Mouse (Mus musculus) heart, embryonic 12.5 days (tissue): ENCODE results near the gene Msrb3. TPM values are rescaled to one million over a fixed set of nuclear protein-coding genes. Genes with fewer than 3 reads are reported as not detected.

Experiments used
- ATAC-seq: fragments of 200-750 bp; cut with Nextera tagmentation; 2 replicates; pipeline ENCODE4 v1.8.0; 2017; ENCODE audit warnings: moderate TSS enrichment, moderate library complexity; ENCODE audit not compliant: insufficient number of reproducible peaks, low FRiP score
- H3K27ac ChIP-seq: fragments of 300-500 bp; sonication (generic); 2 replicates; pipeline ENCODE4 v1.5.1; 2016; ENCODE audit warnings: mild to moderate bottlenecking, moderate library complexity; ENCODE audit not compliant: poor library complexity, severe bottlenecking
- H3K27me3 ChIP-seq: fragments of 300-500 bp; sonication (generic); replicated peaks from 2 replicates; pipeline ENCODE4 v1.6.1; 2016; ENCODE audit warnings: mild to moderate bottlenecking, moderate library complexity
- H3K36me3 ChIP-seq: fragments of 300-500 bp; sonication (generic); 2 replicates; pipeline ENCODE4 v1.6.1; 2016; ENCODE audit warnings: mild to moderate bottlenecking, moderate library complexity
- H3K4me1 ChIP-seq: fragments of 300-500 bp; sonication (generic); replicated peaks from 2 replicates; pipeline ENCODE4 v1.6.1; 2016; ENCODE audit warnings: mild to moderate bottlenecking
- H3K4me2 ChIP-seq: fragments of 300-500 bp; sonication (generic); 2 replicates; pipeline ENCODE4 v1.6.1; 2016; ENCODE audit warnings: mild to moderate bottlenecking, moderate library complexity
- H3K4me3 ChIP-seq: fragments of 300-500 bp; sonication (generic); 2 replicates; pipeline ENCODE4 v1.5.1; 2016; ENCODE audit warnings: mild to moderate bottlenecking
- H3K9ac ChIP-seq: fragments of 300-500 bp; sonication (generic); 2 replicates; pipeline ENCODE4 v1.6.1; 2016; ENCODE audit warnings: mild to moderate bottlenecking, moderate library complexity
- H3K9me3 ChIP-seq: fragments of 300-500 bp; sonication (generic); replicated peaks from 2 replicates; pipeline ENCODE4 v1.6.1; 2016; ENCODE audit warnings: mild to moderate bottlenecking, moderate library complexity
- WGBS: fragments of 180-500 bp; shearing (Covaris S2); methylation state at CpG from one replicate; pipeline ENCODE4 v1.1.7; 2016; 5-methylcytosine and 5-hydroxymethylcytosine counted together
- polyA plus RNA-seq: library from polyadenylated mRNA; unstranded; fragments of >200 nt; fragmentation: Nextera tagmentation; extraction: Ambion mirVana; gene quantifications from 2 replicates; pipeline ENCODE4 v1.2.1, GENCODE M21; 2016

Gene Msrb3
- polyA plus RNA-seq, 1 experiment from 2014 or later = 24.1 TPM

DNA sequence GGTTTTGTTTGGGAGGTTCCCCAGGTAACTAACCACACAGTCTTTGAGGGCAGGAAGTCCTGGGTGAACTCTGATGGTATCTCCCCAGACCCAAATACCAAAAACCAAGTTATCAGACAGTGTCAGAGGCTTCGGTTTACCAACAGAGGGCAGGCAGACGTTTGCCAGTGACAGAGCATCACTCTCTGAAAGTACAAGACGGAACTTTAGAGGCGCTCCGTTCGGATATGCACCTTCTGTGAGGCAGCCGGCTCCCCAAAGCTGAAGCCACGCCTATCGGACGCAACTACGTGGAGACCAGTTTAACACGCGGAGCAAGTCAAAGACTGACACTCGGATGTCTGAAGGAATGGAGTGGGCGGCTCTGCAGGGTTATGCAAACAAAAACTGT, 3.0 kb downstream of the Msrb3 start:
- H3K9ac ChIP-seq = peak overlapping the region; percentile 51; the same call in 1 of the 2 replicates
- H3K4me1 ChIP-seq = peaks cover 48% of the 10 kb centered on the region
- H3K4me3 ChIP-seq = peak overlapping the region; percentile 27; the same call in 1 of the 2 replicates
- H3K9me3 ChIP-seq = no peaks in the 10 kb centered on the region
- H3K4me2 ChIP-seq = peak overlapping the region; percentile 58
- H3K27me3 ChIP-seq = no peaks in the 10 kb centered on the region
- WGBS = 21% methylated on average over 15 of the region's 15 CpGs
- H3K36me3 ChIP-seq = peaks cover 25% of the 10 kb centered on the region
- ATAC-seq = no peak
- peak overlapping the region; percentile 63 for H3K27ac ChIP-seq

DNA sequence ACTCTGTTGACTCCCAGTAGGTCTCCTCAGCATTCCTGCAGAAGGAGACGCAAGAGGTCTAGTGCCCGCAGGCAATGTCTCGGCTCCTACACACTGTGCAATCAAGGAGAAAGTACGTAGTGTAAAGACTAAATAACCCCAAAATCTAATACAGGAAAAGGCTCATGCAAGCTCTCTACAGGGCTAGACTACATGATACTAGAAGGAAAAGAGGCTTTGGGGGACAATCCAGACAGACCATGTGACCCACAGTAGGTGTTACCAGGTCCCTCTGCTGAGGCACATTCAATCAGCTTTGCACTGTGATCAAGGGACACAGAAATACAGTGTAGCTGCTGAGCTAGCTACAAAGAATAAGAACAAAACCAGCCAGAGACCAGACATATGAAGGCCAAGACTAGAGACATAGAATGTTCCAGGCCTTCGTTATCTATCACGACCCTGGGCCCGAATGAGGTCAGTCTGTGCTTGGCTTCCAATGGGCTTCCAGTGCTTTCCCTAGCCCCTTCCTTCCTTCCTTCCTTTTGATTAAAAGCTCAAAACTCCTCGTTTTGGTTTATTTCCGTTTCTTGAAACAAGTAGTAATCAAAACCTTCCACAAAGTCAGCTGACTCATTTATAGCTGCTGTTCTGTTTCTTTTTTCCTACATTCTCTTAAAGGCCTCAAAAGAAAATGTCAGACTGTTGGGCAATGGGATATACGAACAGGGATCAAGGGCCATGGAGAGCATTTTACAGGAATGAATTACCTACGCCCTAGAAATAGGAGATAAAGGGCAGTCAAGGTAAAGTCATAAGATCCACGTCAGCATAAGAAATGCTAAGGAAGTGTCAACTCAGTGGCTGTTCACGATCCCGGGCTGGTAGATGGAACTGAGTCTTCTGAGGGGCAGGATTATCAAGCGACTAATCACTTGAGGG, 3.7 kb downstream of the Msrb3 start:
- peaks cover 30% of the 10 kb centered on the region for H3K36me3 ChIP-seq
- 61% methylated on average over 15 of the region's 15 CpGs for WGBS
- H3K9me3 ChIP-seq = no peaks in the 10 kb centered on the region
- no peaks in the 10 kb centered on the region for H3K27me3 ChIP-seq
- peak overlapping the region; percentile 58 for H3K4me2 ChIP-seq
- H3K4me1 ChIP-seq = peaks cover 41% of the 10 kb centered on the region
- H3K27ac ChIP-seq = peak overlapping the region; percentile 64
- no peak for ATAC-seq
- 0 out of 2 replicates have a peak overlapping the region, but pooled peaks have one; percentile 27 for H3K4me3 ChIP-seq
- H3K9ac ChIP-seq = peak overlapping the region; percentile 51; the same call in 1 of the 2 replicates

DNA sequence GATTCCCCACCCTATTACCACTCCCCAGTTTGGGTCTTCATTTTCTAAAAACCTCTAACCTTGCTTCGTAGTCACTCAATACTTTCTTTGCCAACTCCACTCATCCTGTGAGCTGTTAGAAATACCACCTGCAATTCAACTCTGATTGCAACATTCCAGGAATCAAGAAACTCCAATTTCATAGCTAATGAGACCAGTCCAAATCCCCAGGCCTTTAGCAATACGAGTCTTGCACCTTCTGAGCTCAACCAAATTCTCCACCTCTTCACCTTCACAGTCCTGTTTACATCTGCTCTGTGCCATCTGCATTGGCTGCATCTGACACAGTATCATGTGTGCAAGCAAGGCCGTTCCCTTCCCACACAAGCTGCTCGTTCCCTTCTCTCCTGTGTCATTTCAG, 5.0 kb downstream of the Msrb3 start:
- Histone ChIP-seq H3K27me3 (no peaks in the 10 kb centered on the region), H3K4me2 (no peak overlapping the region), H3K9me3 (no peaks in the 10 kb centered on the region), H3K36me3 (peaks cover 35% of the 10 kb centered on the region), H3K4me1 (peaks cover 38% of the 10 kb centered on the region), H3K4me3 (no peak overlapping the region), H3K27ac (peak overlapping the region; percentile 64; the same call in 1 of the 2 replicates), H3K9ac (no peak overlapping the region)
- 76% methylated on average over 4 of the region's 4 CpGs for WGBS
- no peak for ATAC-seq

DNA sequence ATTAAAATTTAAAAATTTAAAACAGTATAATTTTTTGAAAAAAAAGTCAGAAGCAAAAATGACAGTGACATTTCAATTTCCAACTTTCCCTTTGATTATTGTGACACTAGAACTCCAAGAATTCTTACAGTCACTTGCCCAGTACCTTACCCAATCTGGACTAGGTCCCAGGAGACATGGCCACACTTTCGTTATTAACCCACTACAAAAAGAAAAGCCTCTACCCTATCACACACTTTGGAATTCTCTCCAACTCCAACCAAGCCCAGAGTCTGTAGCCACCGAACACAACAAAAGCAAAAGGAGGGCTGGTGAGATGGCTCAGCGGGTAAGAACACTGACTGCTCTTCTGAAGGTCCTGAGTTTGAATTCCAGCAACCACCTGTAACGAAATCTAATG, 7.8 kb downstream of the Msrb3 start:
- Histone ChIP-seq H3K4me3 (no peak overlapping the region), H3K9me3 (0 out of 2 replicates have a peak, but pooled peaks cover 3% of the 10 kb centered on the region), H3K36me3 (peaks cover 44% of the 10 kb centered on the region), H3K27me3 (no peaks in the 10 kb centered on the region), H3K9ac (no peak overlapping the region), H3K4me2 (no peak overlapping the region), H3K27ac (no peak overlapping the region), H3K4me1 (peaks cover 25% of the 10 kb centered on the region)
- ATAC-seq = no peak
- 89% methylated on average over 4 of the region's 4 CpGs for WGBS

DNA sequence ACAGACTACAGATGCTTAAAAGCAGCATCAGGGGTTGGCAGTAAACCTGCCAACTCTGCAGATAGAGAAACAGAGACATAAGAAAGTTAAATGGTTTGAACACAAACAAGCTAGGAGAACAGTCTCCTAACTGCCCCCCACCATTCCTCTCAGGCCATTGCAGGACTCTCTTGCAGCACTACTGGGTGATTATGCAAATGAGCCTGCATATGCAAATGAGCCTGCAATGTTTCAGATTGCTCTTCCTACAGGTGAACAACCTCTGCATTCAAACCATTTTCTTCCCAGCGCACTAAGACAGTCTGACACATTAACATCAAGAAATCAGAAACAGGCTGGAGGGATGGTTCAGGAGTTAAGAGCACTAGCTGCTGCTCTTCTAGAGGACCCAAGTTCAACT, 8.3 kb downstream of the Msrb3 start:
- Histone ChIP-seq H3K4me1 (peaks cover 20% of the 10 kb centered on the region), H3K27me3 (no peaks in the 10 kb centered on the region), H3K4me3 (no peak overlapping the region), H3K9ac (no peak overlapping the region), H3K9me3 (0 out of 2 replicates have a peak, but pooled peaks cover 3% of the 10 kb centered on the region), H3K4me2 (no peak overlapping the region), H3K27ac (no peak overlapping the region), H3K36me3 (peaks cover 44% of the 10 kb centered on the region)
- ATAC-seq = no peak
- 97% methylated on average over 1 of the region's 1 CpGs for WGBS

DNA sequence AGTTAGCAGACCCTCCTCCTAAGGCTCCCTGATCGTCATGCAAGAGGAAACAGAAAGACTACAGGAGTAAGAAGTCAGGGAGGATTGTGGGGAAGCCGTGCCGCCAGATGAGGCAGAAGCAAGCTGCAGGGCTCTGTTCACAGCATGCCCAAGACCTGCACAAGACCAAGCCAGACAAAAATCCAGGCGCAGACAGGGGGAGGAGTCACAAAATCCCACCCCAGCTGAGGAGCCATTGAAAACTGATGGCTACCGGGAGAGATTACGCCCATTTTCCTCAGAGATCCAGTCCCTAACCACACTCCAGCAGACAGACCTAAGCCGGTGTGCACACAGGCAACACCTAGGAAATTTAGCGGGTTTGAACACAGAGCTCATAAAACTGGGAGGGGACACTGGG, 10.4 kb downstream of the Msrb3 start:
- Histone ChIP-seq H3K4me2 (no peak overlapping the region), H3K36me3 (peaks cover 49% of the 10 kb centered on the region), H3K4me3 (no peak overlapping the region), H3K4me1 (peaks cover 13% of the 10 kb centered on the region), H3K27ac (no peak overlapping the region), H3K27me3 (no peaks in the 10 kb centered on the region), H3K9me3 (0 out of 2 replicates have a peak, but pooled peaks cover 7% of the 10 kb centered on the region), H3K9ac (no peak overlapping the region)
- ATAC-seq = no peak
- WGBS = 86% methylated on average over 8 of the region's 8 CpGs

DNA sequence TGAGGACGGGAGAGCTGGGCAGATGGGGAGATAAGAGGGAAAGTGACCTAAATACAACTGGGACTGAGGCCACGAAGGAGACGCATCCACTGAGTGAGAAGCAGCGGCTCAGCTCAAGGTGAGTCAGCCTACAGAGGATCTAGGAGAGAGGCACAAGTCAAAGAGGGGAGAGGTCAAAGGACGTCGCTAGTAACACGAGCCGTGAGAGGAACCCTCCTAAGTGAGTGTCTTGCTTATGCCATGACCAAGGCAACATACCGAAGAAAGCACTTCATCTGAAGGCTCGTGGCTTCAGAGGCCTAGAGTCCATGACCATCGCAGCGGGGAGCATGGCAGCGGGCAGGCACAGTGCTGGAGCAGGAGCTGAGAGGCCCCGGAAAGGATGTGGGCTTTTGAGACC, 14.7 kb downstream of the Msrb3 start:
- Histone ChIP-seq H3K36me3 (peaks cover 21% of the 10 kb centered on the region), H3K27me3 (no peaks in the 10 kb centered on the region), H3K9ac (no peak overlapping the region), H3K4me3 (no peak overlapping the region), H3K27ac (0 out of 2 replicates have a peak overlapping the region, but pooled peaks have one; percentile 6), H3K4me2 (no peak overlapping the region), H3K4me1 (peaks cover 32% of the 10 kb centered on the region), H3K9me3 (0 out of 2 replicates have a peak, but pooled peaks cover 7% of the 10 kb centered on the region)
- 88% methylated on average over 14 of the region's 14 CpGs for WGBS
- no peak for ATAC-seq

DNA sequence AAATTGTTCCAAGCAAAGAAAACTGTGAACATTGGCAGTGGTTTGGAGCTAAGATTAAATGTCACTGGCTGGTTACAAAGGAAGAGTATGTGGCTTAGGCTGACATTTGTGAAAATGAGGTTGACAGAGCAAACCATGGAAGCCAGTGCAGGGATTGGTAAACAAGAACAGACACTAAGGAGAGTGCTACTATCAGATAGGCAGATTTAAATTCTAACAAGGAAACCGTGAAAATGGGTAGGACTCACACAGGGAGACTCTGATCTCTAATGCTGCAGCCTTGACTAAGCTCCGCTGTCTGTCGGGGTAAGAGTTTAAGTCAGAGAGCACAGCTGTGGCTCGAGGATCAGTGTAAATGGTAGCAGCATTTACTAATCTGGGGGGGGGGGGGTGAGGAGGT, 15.2 kb downstream of the Msrb3 start:
- ATAC-seq = no peak
- 51% methylated on average over 4 of the region's 4 CpGs for WGBS
- Histone ChIP-seq H3K27ac (0 out of 2 replicates have a peak overlapping the region, but pooled peaks have one; percentile 78), H3K4me2 (peak overlapping the region; percentile 65), H3K4me3 (no peak overlapping the region), H3K27me3 (no peaks in the 10 kb centered on the region), H3K4me1 (peaks cover 34% of the 10 kb centered on the region), H3K9me3 (0 out of 2 replicates have a peak, but pooled peaks cover 7% of the 10 kb centered on the region), H3K9ac (no peak overlapping the region), H3K36me3 (peaks cover 21% of the 10 kb centered on the region)

DNA sequence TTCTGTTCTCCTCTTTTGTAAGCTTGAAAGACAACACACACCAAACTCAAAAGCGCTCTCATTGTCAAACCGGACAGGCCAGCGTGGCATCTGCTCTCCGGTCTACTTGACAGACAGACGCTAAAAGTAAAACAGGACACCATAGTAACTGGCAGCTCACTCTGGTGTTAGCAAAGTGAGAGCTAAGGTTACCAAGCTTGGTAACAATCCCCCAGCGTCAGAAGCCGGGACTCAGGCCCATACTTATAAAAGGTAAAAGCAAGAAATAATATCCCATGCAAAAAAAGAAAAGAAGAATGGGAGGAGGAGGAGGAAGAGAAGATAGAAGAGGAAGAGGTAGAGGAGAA, 15.9 kb downstream of the Msrb3 start:
- peak; percentile 36; the same call in 1 of the 2 replicates for ATAC-seq
- Histone ChIP-seq H3K9ac (peak overlapping the region; percentile 50), H3K4me2 (peak overlapping the region; percentile 65), H3K4me1 (peaks cover 37% of the 10 kb centered on the region), H3K4me3 (peak overlapping the region; percentile 36), H3K27ac (peak overlapping the region; percentile 78), H3K9me3 (0 out of 2 replicates have a peak, but pooled peaks cover 5% of the 10 kb centered on the region), H3K27me3 (no peaks in the 10 kb centered on the region), H3K36me3 (peaks cover 14% of the 10 kb centered on the region)
- 7% methylated on average over 7 of the region's 7 CpGs for WGBS

DNA sequence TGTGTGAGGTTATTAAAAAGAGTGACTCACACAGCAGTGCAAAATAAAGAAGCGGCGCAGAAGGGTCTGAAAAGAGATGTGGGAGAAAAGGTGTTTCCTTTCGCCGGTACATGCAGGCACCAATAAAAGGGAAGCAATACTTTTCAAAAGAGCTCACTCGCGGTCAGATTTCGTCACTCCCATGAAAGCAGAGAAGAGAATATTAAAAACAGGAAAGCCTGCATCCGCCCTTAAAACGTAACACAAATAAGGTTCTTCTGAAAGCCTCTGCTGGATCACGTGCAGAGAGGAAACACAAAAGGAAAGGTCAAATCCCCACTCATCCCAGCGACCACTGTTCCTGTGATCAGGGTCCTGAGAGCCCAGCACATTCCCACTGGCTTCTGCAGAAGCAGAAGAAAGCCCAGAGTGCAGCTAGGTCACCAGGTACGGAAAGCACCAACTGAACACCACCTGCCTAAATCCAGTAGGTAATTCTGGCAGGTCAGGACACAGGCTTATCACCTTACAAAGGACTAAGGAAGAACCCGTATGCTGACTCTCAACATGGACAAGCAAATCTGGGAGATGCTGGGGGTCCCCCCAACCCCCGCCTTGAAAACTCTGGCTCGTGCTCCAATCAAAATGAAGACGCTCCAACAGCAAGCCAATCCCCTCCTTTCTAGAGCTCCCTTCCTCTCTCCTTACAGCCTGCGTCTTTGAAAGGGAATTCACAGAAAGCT, 16.4 kb downstream of the Msrb3 start:
- peaks cover 12% of the 10 kb centered on the region for H3K36me3 ChIP-seq
- peak overlapping the region; percentile 36 for H3K4me3 ChIP-seq
- H3K9ac ChIP-seq = peak overlapping the region; percentile 50
- H3K4me1 ChIP-seq = peaks cover 41% of the 10 kb centered on the region
- H3K9me3 ChIP-seq = 0 out of 2 replicates have a peak, but pooled peaks cover 4% of the 10 kb centered on the region
- no peaks in the 10 kb centered on the region for H3K27me3 ChIP-seq
- peak overlapping the region; percentile 78 for H3K27ac ChIP-seq
- peak overlapping the region; percentile 65 for H3K4me2 ChIP-seq
- peak; percentile 74 for ATAC-seq
- WGBS = 27% methylated on average over 17 of the region's 17 CpGs
